Mouse (Mus musculus) stomach, embryonic 14.5 days (tissue): ENCODE results near the gene Myo1d. TPM values are rescaled to one million over a fixed set of nuclear protein-coding genes. Genes with fewer than 3 reads are reported as not detected.

ENCODE experiments used
- ATAC-seq: fragments of 200-750 bp; cut with Nextera tagmentation; 2 replicates; pipeline ENCODE4 v1.8.0; 2017; ENCODE audit warnings: low read depth, moderate TSS enrichment; ENCODE audit not compliant: insufficient number of reproducible peaks, insufficient read depth, low FRiP score
- H3K27ac ChIP-seq: fragments of 300-500 bp; sonication (generic); 2 replicates; pipeline ENCODE4 v1.5.1; 2014; ENCODE audit warnings: mild to moderate bottlenecking, low read length, moderate library complexity, mixed read lengths
- H3K27me3 ChIP-seq: fragments of 300-500 bp; sonication (generic); 2 replicates; pipeline ENCODE4 v1.6.1; 2014; ENCODE audit warnings: low read length, control low read depth, mixed read lengths; ENCODE audit not compliant: control insufficient read depth, insufficient read depth
- H3K36me3 ChIP-seq: fragments of 300-500 bp; sonication (generic); 2 replicates; pipeline ENCODE4 v1.6.1; 2014; ENCODE audit warnings: mild to moderate bottlenecking, control low read depth, low read length, moderate library complexity, mixed read lengths; ENCODE audit not compliant: control insufficient read depth, insufficient read depth
- H3K4me1 ChIP-seq: fragments of 300-500 bp; sonication (generic); 2 replicates; pipeline ENCODE4 v1.6.1; 2014; ENCODE audit warnings: low read length, control low read depth, mixed read lengths; ENCODE audit not compliant: control insufficient read depth, insufficient read depth
- H3K4me2 ChIP-seq: fragments of 300-500 bp; sonication (generic); replicated peaks from 2 replicates; pipeline ENCODE4 v1.6.1; 2014; ENCODE audit warnings: low read depth, low read length, control low read depth
- H3K4me3 ChIP-seq: fragments of 300-500 bp; sonication (generic); 2 replicates; pipeline ENCODE4 v1.5.1; 2014; ENCODE audit warnings: low read depth, low read length, control low read depth
- H3K9ac ChIP-seq: fragments of 300-500 bp; sonication (generic); replicated peaks from 2 replicates; pipeline ENCODE4 v1.6.1; 2014; ENCODE audit warnings: low read depth, mild to moderate bottlenecking, control low read depth, low read length, moderate library complexity, mixed read lengths
- H3K9me3 ChIP-seq: fragments of 300-500 bp; sonication (generic); 2 replicates; pipeline ENCODE4 v1.6.1; 2016; ENCODE audit warnings: low read depth, low read length, control low read depth; ENCODE audit not compliant: control insufficient read depth
- WGBS: fragments of 180-500 bp; shearing (Covaris S2); extraction: QIAGEN DNeasy Blood & Tissue Kit; methylation state at CpG from one replicate; pipeline ENCODE4 v1.1.7; 2014; 5-methylcytosine and 5-hydroxymethylcytosine counted together
- polyA plus RNA-seq: library from polyadenylated mRNA; unstranded; fragments of >200 nt; fragmentation: Nextera tagmentation; extraction: Ambion mirVana; gene quantifications from 2 replicates; pipeline ENCODE4 v1.2.1, GENCODE M21; 2014

Myo1d gene
- polyA plus RNA-seq, 1 experiment from 2014 or later: 24.3 TPM

- no peak for ATAC-seq
- Histone ChIP-seq H3K4me2 (no peak overlapping the region), H3K4me3 (no peak overlapping the region), H3K4me1 (peaks cover 1% of the 10 kb centered on the region; the same call in 1 of the 2 replicates), H3K36me3 (no peaks in the 10 kb centered on the region), H3K27ac (no peak overlapping the region), H3K9me3 (no peaks in the 10 kb centered on the region), H3K9ac (no peak overlapping the region), H3K27me3 (no peaks in the 10 kb centered on the region)
- WGBS: 84% methylated on average over 10 of the region's 10 CpGs
Measured at GRCm38 (mm10) chr11:80510124-80510523, 269.7 kb downstream of the Myo1d start.

- Histone ChIP-seq H3K4me1 (peaks cover 6% of the 10 kb centered on the region; the same call in 1 of the 2 replicates), H3K4me3 (no peak overlapping the region), H3K27ac (no peak overlapping the region), H3K9ac (no peak overlapping the region), H3K27me3 (no peaks in the 10 kb centered on the region), H3K36me3 (no peaks in the 10 kb centered on the region), H3K4me2 (no peak overlapping the region), H3K9me3 (no peaks in the 10 kb centered on the region)
- 64% methylated on average over 5 of the region's 5 CpGs for WGBS
- no peak for ATAC-seq
Measured at GRCm38 (mm10) chr11:80509176-80509506, 270.7 kb downstream of the Myo1d start.

GRCm38 (mm10) chr11:80508361-80509175 is 271.3 kb downstream of the Myo1d start:
- Histone ChIP-seq H3K27ac (no peak overlapping the region; the same call in 1 of the 2 replicates), H3K9ac (no peak overlapping the region), H3K4me2 (no peak overlapping the region), H3K4me3 (no peak overlapping the region), H3K4me1 (peaks cover 8% of the 10 kb centered on the region; the same call in 1 of the 2 replicates), H3K9me3 (no peaks in the 10 kb centered on the region), H3K27me3 (no peaks in the 10 kb centered on the region), H3K36me3 (no peaks in the 10 kb centered on the region)
- 46% methylated on average over 19 of the region's 19 CpGs for WGBS
- ATAC-seq: no peak

DNA sequence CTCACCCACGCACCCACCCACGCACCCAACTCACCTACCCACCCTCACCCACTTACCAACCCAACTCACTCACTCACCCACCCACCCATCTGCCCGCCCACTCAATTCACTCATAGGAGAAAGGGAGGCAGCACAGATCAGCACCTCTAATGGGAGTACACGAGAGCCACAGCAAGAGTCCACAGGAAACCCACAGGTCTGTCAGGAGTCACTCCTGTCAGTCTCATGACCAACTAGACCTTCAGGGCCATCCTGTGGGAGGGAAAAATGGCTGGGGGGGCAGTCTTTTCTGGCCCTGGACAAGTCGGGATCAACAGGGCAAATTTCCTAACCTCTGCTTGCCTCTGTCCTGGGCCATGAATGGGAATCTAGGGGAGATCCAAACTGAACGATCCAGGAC is 272.0 kb downstream of the Myo1d start:
- WGBS: 87% methylated on average over 6 of the region's 6 CpGs
- no peaks in the 10 kb centered on the region for H3K27me3 ChIP-seq
- H3K4me1 ChIP-seq: peaks cover 8% of the 10 kb centered on the region; the same call in 1 of the 2 replicates
- H3K4me3 ChIP-seq: no peak overlapping the region
- no peaks in the 10 kb centered on the region for H3K36me3 ChIP-seq
- no peak for ATAC-seq
- no peak overlapping the region for H3K9ac ChIP-seq
- H3K27ac ChIP-seq: no peak overlapping the region
- H3K4me2 ChIP-seq: no peak overlapping the region
- H3K9me3 ChIP-seq: no peaks in the 10 kb centered on the region

GRCm38 (mm10) chr11:80506483-80506882 is 273.3 kb downstream of the Myo1d start:
- no peak overlapping the region for H3K4me3 ChIP-seq
- H3K4me1 ChIP-seq: peaks cover 8% of the 10 kb centered on the region; the same call in 1 of the 2 replicates
- no peaks in the 10 kb centered on the region for H3K27me3 ChIP-seq
- ATAC-seq: no peak
- H3K4me2 ChIP-seq: no peak overlapping the region
- H3K9ac ChIP-seq: no peak overlapping the region
- no peak overlapping the region for H3K27ac ChIP-seq
- H3K9me3 ChIP-seq: no peaks in the 10 kb centered on the region
- H3K36me3 ChIP-seq: no peaks in the 10 kb centered on the region

DNA sequence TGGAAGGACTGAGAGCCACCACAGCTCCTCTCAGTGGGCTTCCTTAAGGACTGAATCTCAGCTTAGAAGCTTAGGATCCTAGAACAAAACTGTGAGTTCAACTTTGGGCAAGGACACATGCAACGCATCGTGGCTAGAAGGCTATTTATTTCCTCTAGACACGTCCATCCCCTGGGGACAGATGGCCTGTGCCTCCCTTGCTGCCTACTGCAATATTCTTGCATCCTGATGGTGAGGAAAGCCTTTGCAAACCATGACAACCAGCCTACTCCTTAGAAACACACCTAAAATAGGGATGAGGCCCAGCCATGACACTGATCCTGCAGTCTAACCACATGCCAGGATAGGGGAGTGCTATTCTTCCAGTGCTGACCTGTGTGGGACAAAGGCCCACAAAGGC is 274.2 kb downstream of the Myo1d start:
- no peak overlapping the region for H3K27ac ChIP-seq
- 89% methylated on average over 3 of the region's 3 CpGs for WGBS
- no peak overlapping the region for H3K9ac ChIP-seq
- ATAC-seq: no peak
- no peaks in the 10 kb centered on the region for H3K36me3 ChIP-seq
- H3K9me3 ChIP-seq: no peaks in the 10 kb centered on the region
- H3K4me2 ChIP-seq: no peak overlapping the region
- H3K4me3 ChIP-seq: no peak overlapping the region
- no peaks in the 10 kb centered on the region for H3K27me3 ChIP-seq
- peaks cover 8% of the 10 kb centered on the region; the same call in 1 of the 2 replicates for H3K4me1 ChIP-seq

DNA sequence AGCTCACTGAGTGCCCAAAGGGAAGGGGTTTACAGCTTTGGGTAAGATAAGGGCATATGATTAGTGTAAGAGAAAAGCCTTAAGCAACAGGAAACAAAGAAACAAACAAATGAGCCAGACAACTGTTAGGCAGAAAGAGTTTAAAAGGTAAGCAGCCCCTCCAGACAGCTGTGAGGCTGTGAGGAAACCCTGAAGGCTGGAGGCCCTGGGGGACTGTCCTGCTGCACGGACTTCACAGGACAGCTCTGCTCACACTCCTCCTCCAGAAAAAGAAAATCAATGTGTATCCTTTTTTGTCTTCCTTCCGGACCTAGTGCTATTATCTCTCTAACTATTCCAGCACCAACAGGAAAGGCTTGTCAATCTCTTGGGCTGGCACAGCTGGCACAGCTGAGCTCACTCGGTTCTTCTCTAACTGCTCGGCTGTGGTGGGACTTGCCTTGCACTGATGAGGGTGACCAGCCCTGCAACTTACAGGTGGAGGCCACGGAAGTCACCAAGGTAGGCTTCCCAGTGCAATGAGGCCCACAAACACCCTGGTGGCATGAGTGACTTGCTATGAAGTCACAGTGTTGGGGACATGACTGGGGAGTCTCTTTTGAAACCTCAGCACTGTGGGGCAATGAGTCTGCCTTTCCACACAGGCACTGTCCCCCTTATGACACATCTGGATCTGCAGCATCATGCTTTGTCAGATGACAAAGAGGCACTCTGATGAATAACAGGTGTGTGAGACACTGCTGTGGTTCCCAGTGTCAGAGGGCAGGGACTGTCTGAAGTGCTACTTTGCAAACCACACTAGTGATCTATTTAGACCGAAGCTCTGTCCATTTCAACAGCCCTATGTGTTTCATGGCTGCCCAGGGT is 275.1 kb downstream of the Myo1d start:
- no peak overlapping the region for H3K27ac ChIP-seq
- no peak overlapping the region for H3K9ac ChIP-seq
- no peaks in the 10 kb centered on the region for H3K27me3 ChIP-seq
- no peaks in the 10 kb centered on the region for H3K36me3 ChIP-seq
- no peak for ATAC-seq
- no peak overlapping the region for H3K4me2 ChIP-seq
- 54% methylated on average over 6 of the region's 6 CpGs for WGBS
- H3K4me3 ChIP-seq: no peak overlapping the region
- H3K4me1 ChIP-seq: peaks cover 8% of the 10 kb centered on the region; the same call in 1 of the 2 replicates
- H3K9me3 ChIP-seq: no peaks in the 10 kb centered on the region

DNA sequence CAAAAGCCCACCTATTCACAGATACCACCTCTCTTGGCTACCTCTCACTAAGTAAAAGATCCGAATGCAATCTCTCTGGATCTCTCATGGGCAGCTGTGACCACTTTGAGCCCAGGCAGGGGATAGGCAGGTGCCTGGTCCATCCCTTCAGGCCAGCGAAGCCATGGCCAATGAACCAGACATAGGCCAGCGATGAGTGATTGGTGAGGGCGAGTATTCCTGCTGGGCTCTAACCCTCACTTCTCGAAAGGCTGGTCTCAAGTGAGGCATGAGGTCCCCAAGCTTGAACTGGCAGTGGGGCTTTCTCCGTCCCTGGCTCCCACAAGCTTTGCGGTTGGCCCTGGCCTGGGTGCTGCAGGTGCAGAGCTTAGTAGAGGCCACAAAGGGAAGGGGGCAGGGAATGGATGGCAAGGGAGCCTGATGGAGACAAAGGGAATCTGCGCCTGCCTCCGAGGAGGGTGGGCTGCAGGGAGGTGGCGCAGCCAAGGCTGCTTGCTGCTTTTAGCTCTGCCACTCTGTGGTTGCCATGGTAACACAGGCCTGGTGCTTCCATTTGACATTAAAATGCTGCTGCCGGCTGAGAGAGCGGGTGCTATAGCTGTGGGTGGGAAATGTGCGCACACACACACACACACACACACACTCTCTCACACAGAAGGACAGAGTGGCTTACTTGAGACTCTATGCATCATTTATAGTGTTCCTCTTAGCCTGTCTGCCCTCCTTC is 275.9 kb downstream of the Myo1d start:
- Histone ChIP-seq H3K9me3 (no peaks in the 10 kb centered on the region), H3K9ac (no peak overlapping the region), H3K27me3 (no peaks in the 10 kb centered on the region), H3K4me3 (no peak overlapping the region), H3K36me3 (no peaks in the 10 kb centered on the region), H3K27ac (no peak overlapping the region), H3K4me1 (peaks cover 9% of the 10 kb centered on the region; the same call in 1 of the 2 replicates), H3K4me2 (no peak overlapping the region)
- ATAC-seq: no peak; the same call in 1 of the 2 replicates
- 43% methylated on average over 13 of the region's 13 CpGs for WGBS
